Mouse (Mus musculus) MEL (cell line): ENCODE results near the gene Fam129a. TPM values are rescaled to one million over a fixed set of nuclear protein-coding genes. Genes with fewer than 3 reads are reported as not detected.

Source experiments
- DNase-seq: peaks from one replicate; pipeline ENCODE4 v3.0.0; 2011; ENCODE audit warnings: low read depth, low spot score
- H3K27ac ChIP-seq: 2 replicates; pipeline ENCODE4 v1.5.1; 2012; ENCODE audit warnings: low read depth, mild to moderate bottlenecking, control low read depth, low read length, moderate library complexity; ENCODE audit not compliant: control insufficient read depth
- H3K27me3 ChIP-seq, 2 experiments: fragments of 150-350 bp in 1 of 2; sonication (generic) in 1 of 2; 2 replicates each; pipeline ENCODE4 v1.6.1; 2012; ENCODE audit warnings: low read length in 2 of 2, mild to moderate bottlenecking in 2 of 2, improper control_type of control experiment in 1 of 2, moderate library complexity in 1 of 2; ENCODE audit not compliant: insufficient read depth in 2 of 2, control insufficient read depth in 1 of 2
- H3K36me3 ChIP-seq, 2 experiments: 2 replicates each; pipeline ENCODE4 v1.6.1; 2012 to 2014; ENCODE audit warnings: low read length in 2 of 2, improper control_type of control experiment in 1 of 2, inconsistent platforms in 1 of 2, mild to moderate bottlenecking in 1 of 2; ENCODE audit not compliant: insufficient read depth in 2 of 2, control insufficient read depth in 1 of 2
- H3K4me1 ChIP-seq, 2 experiments: fragments of 150-350 bp in 1 of 2; sonication (generic) in 1 of 2; 2 replicates each; pipeline ENCODE4 v1.6.1; 2012; ENCODE audit warnings: low read length in 2 of 2, improper control_type of control experiment in 1 of 2, mild to moderate bottlenecking in 1 of 2; ENCODE audit not compliant: insufficient read depth in 2 of 2, control insufficient read depth in 1 of 2
- H3K4me3 ChIP-seq, 2 experiments: fragments of 150-350 bp in 1 of 2; sonication (generic) in 1 of 2; 2 replicates each; pipeline ENCODE4 v1.5.1; 2012; ENCODE audit warnings: low read depth in 2 of 2, low read length in 2 of 2, mild to moderate bottlenecking in 2 of 2, moderate library complexity in 2 of 2, control low read depth in 1 of 2, improper control_type of control experiment in 1 of 2; ENCODE audit not compliant: control insufficient read depth in 1 of 2, insufficient read depth in 1 of 2
- H3K79me2 ChIP-seq: 2 replicates; pipeline ENCODE4 v1.6.1; 2012; ENCODE audit warnings: mild to moderate bottlenecking, low read length, moderate library complexity; ENCODE audit not compliant: control insufficient read depth, poor library complexity, insufficient read depth
- H3K9ac ChIP-seq: 2 replicates; pipeline ENCODE4 v1.6.1; 2012; ENCODE audit warnings: low read depth, mild to moderate bottlenecking, control low read depth, low read length, moderate library complexity; ENCODE audit not compliant: control insufficient read depth, poor library complexity, severe bottlenecking
- H3K9me3 ChIP-seq: fragments of 150-350 bp; sonication (generic); replicated peaks from 2 replicates; pipeline ENCODE4 v1.6.1; 2012; ENCODE audit warnings: mild to moderate bottlenecking, low read length, improper control_type of control experiment, moderate library complexity; ENCODE audit not compliant: insufficient read depth
- BHLHE40 ChIP-seq: IDR thresholded peaks from 2 replicates; pipeline ENCODE4 v1.6.1; 2012; ENCODE audit warnings: low read depth, mild to moderate bottlenecking, inconsistent platforms, low read length, improper control_type of control experiment, borderline replicate concordance
- CHD1 ChIP-seq: IDR thresholded peaks from 2 replicates; pipeline ENCODE4 v1.6.1; 2012; ENCODE audit warnings: low read depth, mild to moderate bottlenecking, inconsistent platforms, low read length, improper control_type of control experiment
- CHD2 ChIP-seq: IDR thresholded peaks from 2 replicates; pipeline ENCODE4 v1.6.1; 2011; ENCODE audit warnings: low read length, improper control_type of control experiment
- E2F4 ChIP-seq: IDR thresholded peaks from 2 replicates; pipeline ENCODE4 v1.6.1; 2011; ENCODE audit warnings: low read depth, low read length, improper control_type of control experiment, borderline replicate concordance
- GABPA ChIP-seq: IDR thresholded peaks from 2 replicates; pipeline ENCODE4 v1.6.1; 2012; ENCODE audit warnings: low read depth, mild to moderate bottlenecking, inconsistent platforms, low read length, improper control_type of control experiment, moderate library complexity
- HCFC1 ChIP-seq: IDR thresholded peaks from 2 replicates; pipeline ENCODE4 v1.6.1; 2012; ENCODE audit warnings: low read depth, mild to moderate bottlenecking, inconsistent platforms, low read length, improper control_type of control experiment, moderate library complexity
- JUND ChIP-seq: IDR thresholded peaks from 2 replicates; pipeline ENCODE4 v1.6.1; 2011; ENCODE audit warnings: low read depth, mild to moderate bottlenecking, improper control_type of control experiment, low read length
- KAT2A ChIP-seq: conservative IDR thresholded peaks from 2 replicates; pipeline ENCODE4 v1.6.1; 2012; ENCODE audit warnings: low read depth, low read length, improper control_type of control experiment, inconsistent platforms
- MAFK ChIP-seq: IDR thresholded peaks from 2 replicates; pipeline ENCODE4 v1.6.1; 2011; ENCODE audit warnings: low read depth, mild to moderate bottlenecking, low read length, improper control_type of control experiment, borderline replicate concordance
- MAX ChIP-seq: IDR thresholded peaks from 2 replicates; pipeline ENCODE4 v1.6.1; 2011; ENCODE audit warnings: low read length, improper control_type of control experiment
- MXI1 ChIP-seq: IDR thresholded peaks from 2 replicates; pipeline ENCODE4 v1.6.1; 2011; ENCODE audit warnings: mild to moderate bottlenecking, low read depth, low read length, improper control_type of control experiment
- MYC ChIP-seq: IDR thresholded peaks from 2 replicates; pipeline ENCODE4 v1.6.1; 2011; ENCODE audit warnings: low read depth, mild to moderate bottlenecking, low read length, improper control_type of control experiment, moderate library complexity
- NRF1 ChIP-seq: IDR thresholded peaks from 2 replicates; pipeline ENCODE4 v1.6.1; 2014; ENCODE audit warnings: low read depth, mild to moderate bottlenecking, inconsistent platforms, low read length, improper control_type of control experiment, moderate library complexity; ENCODE audit not compliant: poor library complexity, insufficient read depth, severe bottlenecking
- RAD21 ChIP-seq: IDR thresholded peaks from 2 replicates; pipeline ENCODE4 v1.6.1; 2011; ENCODE audit warnings: mild to moderate bottlenecking, low read depth, low read length, improper control_type of control experiment
- RCOR1 ChIP-seq: IDR thresholded peaks from 2 replicates; pipeline ENCODE4 v1.6.1; 2012; ENCODE audit warnings: low read depth, mild to moderate bottlenecking, inconsistent platforms, low read length, improper control_type of control experiment
- SIN3A ChIP-seq: IDR thresholded peaks from 2 replicates; pipeline ENCODE4 v1.6.1; 2012; ENCODE audit warnings: low read length, improper control_type of control experiment, inconsistent platforms
- SMC3 ChIP-seq: IDR thresholded peaks from 2 replicates; pipeline ENCODE4 v1.6.1; 2011; ENCODE audit warnings: low read depth, low read length, improper control_type of control experiment
- TBP ChIP-seq: IDR thresholded peaks from 2 replicates; pipeline ENCODE4 v1.8.0; 2011; ENCODE audit warnings: low read depth, low read length, improper control_type of control experiment
- TCF12 ChIP-seq: IDR thresholded peaks from 2 replicates; pipeline ENCODE4 v1.6.1; 2014; ENCODE audit warnings: low read depth, mild to moderate bottlenecking, inconsistent platforms, low read length, improper control_type of control experiment, moderate library complexity
- UBTF ChIP-seq: IDR thresholded peaks from 2 replicates; pipeline ENCODE4 v1.6.1; 2012; ENCODE audit warnings: low read depth, mild to moderate bottlenecking, inconsistent platforms, low read length, improper control_type of control experiment, moderate library complexity, borderline replicate concordance; ENCODE audit not compliant: insufficient read depth
- USF1 ChIP-seq: IDR thresholded peaks from 2 replicates; pipeline ENCODE4 v1.6.1; 2014; ENCODE audit warnings: low read depth, mild to moderate bottlenecking, inconsistent platforms, low read length, improper control_type of control experiment, moderate library complexity
- ZC3H11A ChIP-seq: IDR thresholded peaks from 2 replicates; pipeline ENCODE4 v1.6.1; 2012; ENCODE audit warnings: low read depth, mild to moderate bottlenecking, inconsistent platforms, low read length, improper control_type of control experiment
- ZNF384 ChIP-seq: IDR thresholded peaks from 2 replicates; pipeline ENCODE4 v1.6.1; 2012; ENCODE audit warnings: low read depth, mild to moderate bottlenecking, inconsistent platforms, low read length, improper control_type of control experiment
- polyA plus RNA-seq, 2 experiments: library from polyadenylated mRNA; stranded (reverse) in 1 of 2; unstranded in 1 of 2; fragments of >175 nt in 1 of 2; fragments of >200 nt in 1 of 2; gene quantifications; 2 replicates each; pipeline versions ENCODE4 v1.2.1 to v1.2.4; 2012; ENCODE audit warnings: low replicate concordance in 2 of 2, low read depth in 1 of 2; ENCODE audit not compliant: insufficient read length in 2 of 2, insufficient read depth in 1 of 2, missing spikeins in 1 of 2
- total RNA-seq: library from RNA; depleted of rRNA; stranded (reverse); fragments of 300-350 nt; gene quantifications from 2 replicates; pipeline ENCODE4 v1.2.3, GENCODE M21; 2012

Gene Fam129a
- total and polyA plus RNA-seq, 3 experiments: 3.1 to 67.5 (median 8.8) TPM

- peaks cover 0 to 13% of the 10 kb centered on the region in 2 experiments; a peak in 3 of 4 replicates for H3K36me3 ChIP-seq
- no peaks in the 10 kb centered on the region for H3K27me3 ChIP-seq
- DNase-seq: no peak
- no peak for TF ChIP-seq USF1
- TF ChIP-seq MXI1: no peak
- no peak for TF ChIP-seq RAD21
- no peak for TF ChIP-seq SIN3A
- TF ChIP-seq JUND: no peak
- TF ChIP-seq MAFK: no peak
- TF ChIP-seq GABPA: no peak
- TF ChIP-seq MAX: no peak
- TF ChIP-seq SMC3: no peak
- TF ChIP-seq BHLHE40: no peak
- no peak for TF ChIP-seq MYC
- no peak for TF ChIP-seq RCOR1
- no peak for TF ChIP-seq UBTF
- TF ChIP-seq TBP: no peak
- TF ChIP-seq CHD1: no peak
- TF ChIP-seq ZNF384: no peak
- no peak for TF ChIP-seq CHD2
- H3K79me2 ChIP-seq: no peaks in the 10 kb centered on the region
- no peaks in the 10 kb centered on the region for H3K9me3 ChIP-seq
- no peak overlapping the region for H3K27ac ChIP-seq
- no peak overlapping the region for H3K4me3 ChIP-seq
- H3K4me1 ChIP-seq: peaks cover 0 to 3% of the 10 kb centered on the region in 2 experiments; a peak in 1 of 4 replicates
- H3K9ac ChIP-seq: no peak overlapping the region
These were observed 114.8 kb downstream of the Fam129a start for GRCm38 (mm10) chr1:151685666-151686309.

GRCm38 (mm10) chr1:151686696-151687095, 115.7 kb downstream of the Fam129a start:
- peaks cover 0 to 3% of the 10 kb centered on the region in 2 experiments; a peak in 1 of 4 replicates for H3K4me1 ChIP-seq
- no peak overlapping the region for H3K4me3 ChIP-seq
- no peaks in the 10 kb centered on the region for H3K79me2 ChIP-seq
- no peak for DNase-seq
- H3K27ac ChIP-seq: no peak overlapping the region
- H3K27me3 ChIP-seq: no peaks in the 10 kb centered on the region
- TF ChIP-seq E2F4 (no peak), NRF1 (no peak), SMC3 (no peak), KAT2A (no peak), UBTF (no peak), RAD21 (no peak), ZC3H11A (no peak), HCFC1 (no peak), MXI1 (no peak), TCF12 (no peak), RCOR1 (no peak), ZNF384 (no peak), CHD1 (no peak), MAX (no peak)
- H3K9ac ChIP-seq: no peak overlapping the region
- H3K36me3 ChIP-seq: peaks cover 0 to 13% of the 10 kb centered on the region in 2 experiments; a peak in 3 of 4 replicates
- no peaks in the 10 kb centered on the region for H3K9me3 ChIP-seq
